In the genomic region with DNA sequence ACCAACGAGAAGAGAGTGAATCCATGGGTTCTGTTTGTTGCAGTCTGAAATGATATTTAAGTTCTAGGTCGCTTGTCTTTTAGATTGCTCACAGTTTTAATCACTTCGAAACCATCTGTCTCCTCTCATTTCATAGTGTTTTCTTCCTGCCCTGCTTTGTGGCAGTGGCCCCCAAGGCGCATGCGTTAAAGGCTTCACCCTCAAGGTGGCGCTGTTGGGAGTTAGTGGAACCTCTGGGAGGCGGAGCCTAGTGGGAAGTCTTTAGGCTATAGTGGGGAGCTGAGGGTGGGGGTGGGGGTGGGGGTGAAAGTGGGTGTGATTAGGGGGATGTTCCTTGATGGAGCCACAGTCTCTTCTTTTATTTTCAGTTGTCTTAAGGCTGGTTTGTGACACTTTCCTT, we compare ENCODE assay signal across 8 mouse cellular contexts.
DNase-seq lines count a peak whose midpoint lies in the region; ATAC-seq lines count a peak whose summit lies in the region.

No protein-coding gene starts in this region.

- ATAC-seq in midbrain, embryonic 11.5 days (ENCODE audit: low FRiP score) = no peak
- ATAC-seq in midbrain, embryonic 13.5 days = no peak
- no peak for ATAC-seq in embryonic facial prominence, embryonic 14.5 days (ENCODE audit: low read depth)

- no peak overlapping the region for H3K9ac ChIP-seq in midbrain, embryonic 11.5 days (ENCODE audit: low read length)
- no peak overlapping the region for H3K9ac ChIP-seq in midbrain, embryonic 13.5 days (replicated peaks)
- no peak overlapping the region for H3K9ac ChIP-seq in embryonic facial prominence, embryonic 14.5 days (ENCODE audit: low read depth, low read length)

- no peaks in the 10 kb centered on the region; the same call in 1 of the 2 replicates for H3K4me1 ChIP-seq in midbrain, embryonic 11.5 days (ENCODE audit: control insufficient read depth, insufficient read depth, low read length)
- H3K4me1 ChIP-seq in midbrain, embryonic 13.5 days (replicated peaks) = 0 out of 2 replicates have a peak, but pooled peaks cover 4% of the 10 kb centered on the region
- no peaks in the 10 kb centered on the region for H3K4me1 ChIP-seq in embryonic facial prominence, embryonic 14.5 days (ENCODE audit: control insufficient read depth, insufficient read depth, low read length)

- WGBS in midbrain, embryonic 11.5 days = 55% methylated on average over 7 of the region's 7 CpGs
- 50% methylated on average over 7 of the region's 7 CpGs for WGBS in midbrain, embryonic 13.5 days
- WGBS in embryonic facial prominence, embryonic 14.5 days = 50% methylated on average over 7 of the region's 7 CpGs

- H3K36me3 ChIP-seq in midbrain, embryonic 11.5 days (ENCODE audit: control insufficient read depth, insufficient read depth, low read length) = no peaks in the 10 kb centered on the region
- H3K36me3 ChIP-seq in midbrain, embryonic 13.5 days = no peaks in the 10 kb centered on the region
- H3K36me3 ChIP-seq in embryonic facial prominence, embryonic 14.5 days (ENCODE audit: control insufficient read depth, insufficient read depth, low read length) = no peaks in the 10 kb centered on the region

- H3K27ac ChIP-seq in midbrain, embryonic 11.5 days (ENCODE audit: low read depth, low read length) = no peak overlapping the region
- no peak overlapping the region for H3K27ac ChIP-seq in midbrain, embryonic 13.5 days
- no peak overlapping the region for H3K27ac ChIP-seq in embryonic facial prominence, embryonic 14.5 days (replicated peaks; ENCODE audit: low read depth, low read length)

- H3K27me3 ChIP-seq in midbrain, embryonic 11.5 days (ENCODE audit: control insufficient read depth, insufficient read depth, low read length) = no peaks in the 10 kb centered on the region
- H3K27me3 ChIP-seq in midbrain, embryonic 13.5 days = no peaks in the 10 kb centered on the region
- H3K27me3 ChIP-seq in embryonic facial prominence, embryonic 14.5 days (replicated peaks; ENCODE audit: control insufficient read depth, insufficient read depth, low read length) = no peaks in the 10 kb centered on the region

- DNase-seq in adrenal gland, adult (ENCODE audit: inconsistent age in 2 of 2, low spot score in 1 of 2) = peak; percentile 14 to 72
- DNase-seq in adrenal gland, adult 8-10 months = no peak
- peak; percentile 92 for DNase-seq in midbrain, embryonic 11.5 days (ENCODE audit: low spot score, missing footprints)
- DNase-seq in embryonic facial prominence, embryonic 14.5 days (ENCODE audit: low spot score) = peak; percentile 6
- peak; percentile 71 to 84 for DNase-seq in layer of hippocampus, postnatal 25 days (ENCODE audit: extremely low spot score in 1 of 2, low spot score in 1 of 2)
- DNase-seq in right cerebral cortex, adult 18-20 months = peak; percentile 63
- no peak for DNase-seq in urinary bladder, adult 2 months (ENCODE audit: low spot score)

- no peaks in the 10 kb centered on the region for H3K9me3 ChIP-seq in midbrain, embryonic 11.5 days (ENCODE audit: control insufficient read depth, low read length)
- H3K9me3 ChIP-seq in midbrain, embryonic 13.5 days = no peaks in the 10 kb centered on the region
- no peaks in the 10 kb centered on the region for H3K9me3 ChIP-seq in embryonic facial prominence, embryonic 14.5 days (ENCODE audit: control insufficient read depth, low read length)

- H3K4me3 ChIP-seq in midbrain, embryonic 11.5 days (ENCODE audit: low read depth, low read length) = no peak overlapping the region
- no peak overlapping the region for H3K4me3 ChIP-seq in midbrain, embryonic 13.5 days (replicated peaks)
- no peak overlapping the region for H3K4me3 ChIP-seq in embryonic facial prominence, embryonic 14.5 days (ENCODE audit: low read depth, low read length)

- H3K4me2 ChIP-seq in midbrain, embryonic 11.5 days = no peak overlapping the region
- H3K4me2 ChIP-seq in midbrain, embryonic 13.5 days (replicated peaks) = no peak overlapping the region
- no peak overlapping the region for H3K4me2 ChIP-seq in embryonic facial prominence, embryonic 14.5 days (ENCODE audit: low read depth, low read length)

Comparison
In these comparisons a context has a peak if more than half of its experiments do, and no peak if none do; other contexts are left out.
1. DNase-seq: peak in adrenal gland, adult (2 of 2), midbrain, embryonic 11.5 days (single experiment), embryonic facial prominence, embryonic 14.5 days (single experiment), layer of hippocampus, postnatal 25 days (2 of 2) and right cerebral cortex, adult 18-20 months (single experiment); none in adrenal gland, adult 8-10 months (single experiment) and urinary bladder, adult 2 months (single experiment).